Mouse (Mus musculus): ENCODE data around the gene Kcna3. TPM values are rescaled to one million over a fixed set of nuclear protein-coding genes. Genes with fewer than 3 reads are reported as not detected.

Gene Kcna3
- total RNA-seq, 2 experiments from 2014 or later, result not detected

DNA sequence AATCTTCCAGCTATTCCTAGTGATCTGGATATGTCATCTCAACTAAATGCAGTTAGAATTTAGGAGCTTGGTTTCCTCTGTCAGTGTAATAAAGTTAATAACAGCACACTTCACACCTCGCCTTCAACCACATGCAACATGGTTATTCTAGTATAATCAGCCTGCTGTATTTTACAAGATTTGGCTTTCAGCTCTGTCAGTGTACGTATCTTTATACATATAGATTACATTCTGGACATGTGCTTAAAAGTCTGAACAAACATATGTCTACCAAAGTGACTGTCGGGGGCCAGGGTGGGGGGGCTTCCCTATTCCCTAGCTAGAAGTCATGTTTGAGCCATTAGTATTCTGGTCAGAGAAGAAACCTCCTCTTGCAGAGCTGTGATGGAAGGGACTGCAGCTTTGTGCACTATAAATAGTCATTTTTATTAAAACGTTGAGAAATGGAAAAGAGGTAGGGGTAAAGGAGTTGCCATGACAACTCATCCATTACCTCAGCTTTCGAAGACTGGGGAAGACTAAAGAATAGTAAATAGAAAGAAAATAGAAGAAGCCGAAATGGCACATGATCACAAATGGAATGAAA lies 29.6 kb downstream of the Kcna3 start:
- no peak for DNase-seq

DNA sequence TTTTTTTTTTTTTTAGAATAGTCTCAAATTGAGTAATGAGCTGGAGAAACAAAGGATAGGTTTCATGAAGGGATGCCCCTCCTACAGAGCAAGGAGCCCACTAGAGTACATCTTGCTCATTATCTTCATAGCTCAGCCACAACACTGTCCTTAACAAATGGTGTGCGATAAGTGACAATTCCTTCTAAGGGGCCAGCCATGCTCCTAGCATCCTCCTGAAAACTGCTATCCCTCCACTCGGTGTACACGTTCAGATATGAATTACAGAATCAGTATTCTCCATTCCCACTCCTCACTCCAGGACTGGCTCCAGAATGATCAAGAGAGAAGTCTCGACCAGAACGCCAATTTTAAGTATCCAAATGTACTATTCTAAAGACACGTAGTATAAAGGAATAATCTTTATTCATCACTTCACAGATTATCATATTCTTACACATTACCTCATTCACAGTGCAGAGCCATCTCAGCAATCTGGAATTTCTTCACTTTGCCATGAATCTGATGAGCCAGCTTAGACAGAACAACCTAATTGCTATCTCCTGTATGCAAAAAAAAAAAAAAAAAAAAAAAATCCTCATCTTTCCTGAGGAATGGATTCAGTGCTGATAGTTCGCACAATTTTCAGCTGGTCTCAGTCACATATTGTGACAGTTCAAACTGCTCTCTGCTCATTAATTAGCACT lies 30.3 kb downstream of the Kcna3 start:
- DNase-seq, result no peak

DNA sequence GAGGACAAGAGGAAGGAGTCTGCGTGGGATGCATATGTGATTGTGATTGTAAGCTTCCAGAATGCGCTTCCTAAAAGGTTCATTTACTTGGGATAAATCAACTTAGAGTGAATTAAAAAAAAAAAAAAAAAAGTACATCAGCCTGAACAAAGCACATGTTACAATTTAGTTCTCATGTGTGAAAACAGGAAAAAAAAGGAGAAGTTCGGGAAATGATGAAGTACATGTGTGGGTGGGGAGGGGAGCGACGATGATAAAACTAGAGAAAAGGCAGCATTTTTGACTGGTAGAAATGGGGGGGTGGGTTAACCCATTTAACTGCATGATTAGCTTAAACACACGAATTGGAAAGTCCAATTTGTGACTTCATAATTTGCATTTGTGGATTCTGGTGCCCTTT lies 31.3 kb downstream of the Kcna3 start:
- DNase-seq, result no peak

DNA sequence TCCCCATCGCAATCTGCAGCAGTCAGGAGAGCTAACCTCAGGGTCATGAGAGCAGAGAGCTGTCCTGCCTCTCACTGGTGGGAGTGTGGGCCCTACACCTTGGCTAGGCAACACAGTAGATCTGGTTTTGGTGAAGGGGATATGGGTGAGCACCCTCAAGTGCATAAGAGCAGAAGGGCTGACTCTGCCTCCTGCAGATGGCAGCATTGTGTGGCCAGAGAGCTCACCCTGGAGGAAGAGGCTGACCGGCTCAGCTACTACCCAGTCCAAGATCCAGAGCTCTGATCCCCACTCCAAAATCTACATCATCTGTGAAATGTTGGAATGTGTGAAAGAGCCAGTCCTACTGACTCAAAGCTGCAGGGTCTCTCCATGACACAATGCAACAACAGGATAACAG lies 37.9 kb downstream of the Kcna3 start:
- DNase-seq, result no peak

- no peak for DNase-seq
Measured at GRCm38 (mm10) chr3:107075705-107076104, 39.7 kb downstream of the Kcna3 start.

GRCm38 (mm10) chr3:107076658-107077057 lies 40.7 kb downstream of the Kcna3 start:
- no peak for DNase-seq

- DNase-seq, result no peak
Measured at GRCm38 (mm10) chr3:107077101-107077500, 41.1 kb downstream of the Kcna3 start.

GRCm38 (mm10) chr3:107080803-107081202 lies 44.8 kb downstream of the Kcna3 start:
- DNase-seq, result no peak

DNA sequence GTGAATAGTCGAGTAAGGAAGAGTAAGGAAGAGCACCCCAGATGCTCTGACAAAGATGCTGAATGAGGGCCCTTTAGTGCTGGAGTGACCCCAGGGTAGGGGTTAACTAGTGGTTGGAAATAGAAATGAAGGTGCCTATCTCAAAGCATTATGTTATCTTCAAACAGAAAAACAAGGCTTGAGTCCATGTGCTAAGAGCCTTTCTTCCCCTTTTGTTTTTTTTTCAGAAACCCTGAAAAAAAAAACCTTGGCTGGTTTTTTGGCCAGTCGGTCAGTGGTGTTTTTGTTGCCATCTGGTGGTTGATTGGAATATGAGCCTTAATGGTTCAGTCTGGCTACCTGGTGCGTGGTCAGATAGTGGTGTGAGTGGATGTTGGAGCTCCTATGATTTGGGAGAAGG lies 45.3 kb downstream of the Kcna3 start:
- DNase-seq, result no peak

- no peak for DNase-seq
Measured at GRCm38 (mm10) chr3:107084586-107084985, 48.6 kb downstream of the Kcna3 start.

GRCm38 (mm10) chr3:107087410-107087809 lies 51.4 kb downstream of the Kcna3 start:
- no peak for DNase-seq

Other genes with a start within 250 kb of the Kcna3 start
- gene Cd53, start 246.0 kb upstream of the Kcna3 start, total RNA-seq (2021), result 1 to 10 TPM in 1 of 2 experiments, under 1 TPM in 1; 0.87 to 1.6 TPM
- not detected for gene Olfr266, start 209.9 kb upstream of the Kcna3 start, total RNA-seq (2021)
- gene Kcna2, start 65.0 kb downstream of the Kcna3 start, total RNA-seq (2021), result 1 to 10 TPM; 1.0 to 1.4 TPM
- under 1 TPM in 1 of 2 experiments, not detected in 1; 0.23 TPM for gene Kcna10, start 146.9 kb downstream of the Kcna3 start, total RNA-seq (2021)
- gene Cym, start 185.6 kb downstream of the Kcna3 start, total RNA-seq (2021), result not detected
- not detected for gene A630076J17Rik, start 194.4 kb downstream of the Kcna3 start, total RNA-seq (2021)
- gene Prok1, start 203.5 kb downstream of the Kcna3 start, total RNA-seq (2021), result not detected
- gene Lamtor5, start 242.7 kb downstream of the Kcna3 start, total RNA-seq (2021), result 10 to 100 TPM; 47.5 to 55.1 TPM